Mouse (Mus musculus): ENCODE measurements around the gene Fnbp4. TPM values are rescaled to one million over a fixed set of nuclear protein-coding genes. Genes with fewer than 3 reads are reported as not detected.
A peak's percentile ranks its signal among the peaks of the same experiment; 100 is the strongest.

The Fnbp4 gene
- total RNA-seq (2018; cell fraction: chromatin; rRNA removed): 1,000 to 10,000 TPM in 3 of 26 experiments, 100 to 1,000 TPM in 23; 349 to 1,582 (median 842) TPM
- 10 to 100 TPM; 17.2 to 61.8 (median 24.0) TPM for total RNA-seq (2018; cell fraction: cytosol; rRNA removed)
- 1,000 to 10,000 TPM in 1 of 26 experiments, 100 to 1,000 TPM in 25; 300 to 1,177 (median 458) TPM for total RNA-seq (2018; cell fraction: nucleus; rRNA removed)
- polyA plus RNA-seq (2018): 27.7 to 69.8 TPM (median 35.6 TPM) in 3 replicates

DNA sequence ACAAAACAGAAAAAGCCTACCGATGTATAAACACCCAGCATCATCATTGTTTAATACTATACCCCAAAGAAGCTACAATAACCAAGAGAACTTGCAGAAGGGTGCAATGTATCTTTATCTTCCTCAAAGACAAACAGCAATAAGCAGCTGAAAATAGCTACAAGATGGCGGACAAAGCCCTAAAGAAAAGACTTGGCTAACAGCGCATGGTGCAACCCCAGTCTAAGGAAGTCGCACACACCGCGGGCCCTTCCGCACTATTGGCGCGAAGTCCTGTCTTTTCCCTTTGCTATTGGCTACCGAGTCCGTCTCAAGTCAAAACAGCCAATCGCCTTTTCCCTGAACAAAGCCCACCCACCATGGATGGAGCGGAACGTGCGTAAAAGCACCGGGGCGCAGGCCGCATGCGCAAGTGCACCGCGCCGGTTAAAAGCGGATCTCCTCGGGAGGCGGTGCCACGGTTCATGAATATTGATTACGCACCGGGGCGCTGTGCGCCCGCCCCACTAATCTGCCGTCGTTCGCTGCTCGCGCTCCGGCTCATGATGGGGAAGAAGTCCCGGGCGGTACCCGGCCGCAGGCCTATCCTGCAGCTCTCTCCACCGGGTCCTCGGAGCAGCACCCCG, at the start of gene Fnbp4:
Gene Fnbp4 (plus strand): TSS at position 318 of the 626 bp plus-strand sequence.
- H3K4me3 ChIP-seq (ENCODE audit: inconsistent target): peak within 1 kb of the TSS; percentile 80
- under 1% methylated on average over 44 of the region's 44 CpGs for WGBS (ENCODE audit: missing documents)

GRCm38 (mm10) chr2:90700943-90701342, 44.2 kb upstream of the Fnbp4 start:
- 94% methylated on average over 4 of the region's 4 CpGs for WGBS (ENCODE audit: missing documents)
- H3K36me3 ChIP-seq (ENCODE audit: inconsistent target): peaks cover 67% of the 10 kb centered on the region

More for the DNA sequence above, at the start of gene Fnbp4:
- Histone ChIP-seq H3K79me2 (ENCODE audit: inconsistent target) (peaks cover 44% of the 10 kb centered on the region), H3K36me3 (ENCODE audit: inconsistent target) (no peaks in the 10 kb centered on the region; the same call in 1 of the 2 replicates), H3K27ac (peak within 1 kb of the TSS; percentile 92)

DNA sequence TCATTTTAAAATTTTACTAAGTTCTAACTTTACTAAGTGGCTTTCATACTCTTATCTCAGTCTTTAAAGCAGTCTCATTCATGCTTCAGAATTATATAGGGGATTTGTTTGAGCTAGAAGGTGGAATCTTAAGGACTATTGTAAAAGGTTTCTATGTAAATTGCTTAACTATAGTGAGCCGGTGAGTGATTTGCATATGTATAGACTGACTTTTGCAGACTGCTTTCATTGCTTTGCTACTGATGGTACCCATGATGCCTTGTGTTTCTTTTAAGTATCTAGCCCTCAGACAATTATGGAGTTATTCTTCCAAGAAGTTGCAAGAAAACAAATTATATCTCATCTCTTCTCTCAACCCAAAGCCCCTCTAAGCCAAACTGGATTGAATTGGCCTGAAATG, 36.6 kb upstream of the Fnbp4 start:
- Histone ChIP-seq H3K27ac (no peak overlapping the region), H3K4me3 (ENCODE audit: inconsistent target) (no peak overlapping the region), H3K36me3 (ENCODE audit: inconsistent target) (peaks cover 80% of the 10 kb centered on the region), H3K79me2 (ENCODE audit: inconsistent target) (no peaks in the 10 kb centered on the region)
- 100% methylated on average over 1 of the region's 1 CpGs for WGBS (ENCODE audit: missing documents)

More at GRCm38 (mm10) chr2:90700943-90701342, 44.2 kb upstream of the Fnbp4 start:
- Histone ChIP-seq H3K4me3 (ENCODE audit: inconsistent target) (no peak overlapping the region), H3K27ac (no peak overlapping the region), H3K79me2 (ENCODE audit: inconsistent target) (no peaks in the 10 kb centered on the region)

GRCm38 (mm10) chr2:90715555-90716092, 29.5 kb upstream of the Fnbp4 start:
- WGBS (ENCODE audit: missing documents): 98% methylated on average over 7 of the region's 7 CpGs
- Histone ChIP-seq H3K27ac (no peak overlapping the region), H3K4me3 (ENCODE audit: inconsistent target) (no peak overlapping the region), H3K79me2 (ENCODE audit: inconsistent target) (no peaks in the 10 kb centered on the region), H3K36me3 (ENCODE audit: inconsistent target) (peaks cover 67% of the 10 kb centered on the region)

DNA sequence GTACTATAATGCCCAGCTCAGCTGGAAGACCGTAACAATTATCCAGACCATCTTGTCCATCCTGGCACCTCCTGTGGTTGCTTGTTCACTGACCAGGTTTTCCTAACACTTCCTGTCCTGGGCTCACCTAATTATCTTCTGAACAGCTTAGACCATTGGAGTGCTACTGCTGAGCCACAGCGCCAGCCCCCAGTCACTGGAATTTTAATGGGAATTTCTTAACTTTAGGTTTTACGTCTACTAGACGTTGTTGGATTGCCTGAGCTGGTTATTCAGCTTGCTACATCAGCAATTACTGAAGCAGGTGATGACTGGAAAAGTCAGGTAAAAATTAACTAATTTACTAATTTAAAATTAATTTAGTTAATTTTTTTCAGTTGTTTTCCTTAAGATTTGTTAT, 27.8 kb upstream of the Fnbp4 start:
- Histone ChIP-seq H3K27ac (no peak overlapping the region), H3K79me2 (ENCODE audit: inconsistent target) (no peaks in the 10 kb centered on the region), H3K4me3 (ENCODE audit: inconsistent target) (no peak overlapping the region), H3K36me3 (ENCODE audit: inconsistent target) (peaks cover 65% of the 10 kb centered on the region)
- WGBS (ENCODE audit: missing documents): 100% methylated on average over 4 of the region's 4 CpGs

- WGBS (ENCODE audit: missing documents): 98% methylated on average over 5 of the region's 5 CpGs
- Histone ChIP-seq H3K27ac (no peak overlapping the region), H3K4me3 (ENCODE audit: inconsistent target) (no peak overlapping the region), H3K79me2 (ENCODE audit: inconsistent target) (no peaks in the 10 kb centered on the region), H3K36me3 (ENCODE audit: inconsistent target) (peaks cover 63% of the 10 kb centered on the region)
These were observed 27.2 kb upstream of the Fnbp4 start for GRCm38 (mm10) chr2:90717948-90718347.

DNA sequence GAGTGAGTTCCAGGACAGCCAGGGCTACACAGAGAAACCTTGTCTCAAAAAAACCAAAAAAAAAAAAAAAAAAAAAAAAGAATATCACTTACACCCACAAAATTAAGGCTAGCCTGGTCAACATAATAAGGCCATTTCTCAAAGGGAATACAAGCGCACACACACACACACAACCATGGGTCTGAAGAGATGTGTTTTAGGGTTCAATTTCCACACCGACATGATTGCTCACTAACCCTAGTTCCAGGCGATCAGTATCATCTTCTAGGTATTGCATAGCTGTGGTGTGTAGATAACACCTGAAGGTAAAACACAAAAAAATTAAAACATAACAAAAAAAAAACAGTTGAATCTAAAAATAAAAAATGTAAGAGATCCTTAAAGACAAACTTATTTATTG, 18.4 kb upstream of the Fnbp4 start:
- Histone ChIP-seq H3K79me2 (ENCODE audit: inconsistent target) (no peaks in the 10 kb centered on the region), H3K27ac (no peak overlapping the region)
- WGBS (ENCODE audit: missing documents): 100% methylated on average over 1 of the region's 3 CpGs

GRCm38 (mm10) chr2:90735326-90735725, 9.8 kb upstream of the Fnbp4 start:
- Histone ChIP-seq H3K4me3 (ENCODE audit: inconsistent target) (no peak overlapping the region), H3K79me2 (ENCODE audit: inconsistent target) (no peaks in the 10 kb centered on the region), H3K27ac (no peak overlapping the region), H3K36me3 (ENCODE audit: inconsistent target) (peaks cover 49% of the 10 kb centered on the region)
- WGBS (ENCODE audit: missing documents): 95% methylated on average over 11 of the region's 11 CpGs

More for the DNA sequence above, 18.4 kb upstream of the Fnbp4 start:
- Histone ChIP-seq H3K4me3 (ENCODE audit: inconsistent target) (no peak overlapping the region), H3K36me3 (ENCODE audit: inconsistent target) (peaks cover 56% of the 10 kb centered on the region)

DNA sequence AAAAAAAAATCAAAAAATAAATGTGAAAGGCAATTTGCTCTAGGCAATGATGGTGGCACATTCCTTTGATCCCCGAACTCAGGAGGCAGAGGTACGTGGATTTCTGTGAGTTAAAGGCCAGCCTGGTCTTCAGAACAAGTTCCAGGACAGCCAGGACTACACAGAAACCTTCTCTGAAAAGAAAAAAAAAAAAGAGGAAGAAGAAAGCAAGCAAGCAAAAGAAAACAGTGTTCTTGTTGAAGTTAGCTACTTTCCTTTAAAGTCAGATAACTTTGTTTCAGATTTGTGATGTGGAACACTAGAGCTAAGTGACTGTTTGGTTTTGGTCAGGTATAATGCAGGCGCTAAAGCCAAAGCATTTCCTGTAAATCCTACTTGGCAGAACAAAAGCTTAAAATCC, 6.4 kb upstream of the Fnbp4 start:
- Histone ChIP-seq H3K4me3 (ENCODE audit: inconsistent target) (no peak overlapping the region), H3K36me3 (ENCODE audit: inconsistent target) (peaks cover 21% of the 10 kb centered on the region; the same call in 1 of the 2 replicates), H3K27ac (no peak overlapping the region), H3K79me2 (ENCODE audit: inconsistent target) (no peaks in the 10 kb centered on the region)
- WGBS (ENCODE audit: missing documents): 72% methylated on average over 3 of the region's 3 CpGs

GRCm38 (mm10) chr2:90739327-90739726, 5.8 kb upstream of the Fnbp4 start:
- Histone ChIP-seq H3K36me3 (ENCODE audit: inconsistent target) (peaks cover 18% of the 10 kb centered on the region; the same call in 1 of the 2 replicates), H3K4me3 (ENCODE audit: inconsistent target) (no peak overlapping the region), H3K79me2 (ENCODE audit: inconsistent target) (no peaks in the 10 kb centered on the region), H3K27ac (no peak overlapping the region)
- WGBS (ENCODE audit: missing documents): 95% methylated on average over 3 of the region's 3 CpGs

DNA sequence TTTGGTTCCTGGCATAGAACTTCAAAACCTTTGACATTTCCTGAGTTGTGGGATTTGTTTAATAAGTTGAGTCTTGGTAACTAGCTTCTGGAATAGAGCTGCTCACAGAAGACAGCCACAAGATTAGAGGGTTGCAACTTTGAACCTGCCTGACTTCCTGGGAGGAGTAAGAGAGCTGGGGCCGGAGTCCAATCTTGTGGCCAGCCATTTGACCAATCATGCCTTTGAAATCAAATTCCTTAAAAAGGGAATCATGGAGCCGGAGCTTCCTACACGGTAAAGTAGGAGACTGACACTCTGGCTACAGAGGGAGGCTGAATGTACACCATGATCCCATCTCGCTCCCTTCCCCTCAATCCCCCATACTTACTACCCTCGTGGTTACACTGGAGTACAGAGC, 5.2 kb upstream of the Fnbp4 start:
- no peak overlapping the region for H3K4me3 ChIP-seq (ENCODE audit: inconsistent target)
- WGBS (ENCODE audit: missing documents): 92% methylated on average over 5 of the region's 5 CpGs
- H3K36me3 ChIP-seq (ENCODE audit: inconsistent target): peaks cover 12% of the 10 kb centered on the region; the same call in 1 of the 2 replicates
- H3K27ac ChIP-seq: no peak overlapping the region
- H3K79me2 ChIP-seq (ENCODE audit: inconsistent target): no peaks in the 10 kb centered on the region

DNA sequence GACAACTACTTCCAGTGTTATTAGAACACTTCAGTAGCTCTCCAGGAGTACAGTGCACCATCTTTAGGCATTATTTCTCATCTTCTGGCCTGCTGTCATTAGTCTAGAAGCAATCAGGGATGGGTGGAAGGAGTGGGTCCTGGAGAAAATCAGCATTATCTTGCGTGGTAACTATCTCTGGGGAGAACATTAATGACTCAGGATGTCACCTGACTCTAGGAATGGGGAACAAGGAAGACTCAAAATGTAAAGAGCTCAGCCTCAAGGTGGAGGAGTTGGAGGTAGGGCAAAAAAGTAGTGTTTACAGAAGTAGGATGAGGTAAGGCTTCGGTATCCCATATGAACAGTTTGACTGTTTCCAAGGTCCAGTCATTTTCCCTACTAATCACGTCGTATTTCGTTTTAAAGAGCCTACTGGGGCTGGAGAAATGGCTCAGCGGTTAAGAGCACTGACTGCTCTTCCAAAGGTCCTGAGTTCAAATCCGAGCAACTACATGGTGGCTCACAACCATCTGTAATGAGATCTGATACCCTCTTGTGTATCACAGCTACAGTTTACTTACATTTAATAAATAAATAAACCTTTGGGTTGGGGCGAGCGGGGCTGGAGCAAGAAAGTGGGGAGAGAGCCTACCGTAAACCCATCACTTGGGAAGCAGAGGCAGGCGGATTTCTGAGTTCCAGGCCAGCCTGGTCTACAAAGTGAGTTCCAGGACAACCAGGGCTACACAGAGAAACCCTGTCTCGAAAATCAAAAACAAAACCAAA, 701 bp upstream of the Fnbp4 start:
- Histone ChIP-seq H3K27ac (peak overlapping the region; percentile 92), H3K79me2 (ENCODE audit: inconsistent target) (peaks cover 37% of the 10 kb centered on the region), H3K4me3 (ENCODE audit: inconsistent target) (peak overlapping the region; percentile 80), H3K36me3 (ENCODE audit: inconsistent target) (no peaks in the 10 kb centered on the region; the same call in 1 of the 2 replicates)
- WGBS (ENCODE audit: missing documents): 64% methylated on average over 12 of the region's 12 CpGs

DNA sequence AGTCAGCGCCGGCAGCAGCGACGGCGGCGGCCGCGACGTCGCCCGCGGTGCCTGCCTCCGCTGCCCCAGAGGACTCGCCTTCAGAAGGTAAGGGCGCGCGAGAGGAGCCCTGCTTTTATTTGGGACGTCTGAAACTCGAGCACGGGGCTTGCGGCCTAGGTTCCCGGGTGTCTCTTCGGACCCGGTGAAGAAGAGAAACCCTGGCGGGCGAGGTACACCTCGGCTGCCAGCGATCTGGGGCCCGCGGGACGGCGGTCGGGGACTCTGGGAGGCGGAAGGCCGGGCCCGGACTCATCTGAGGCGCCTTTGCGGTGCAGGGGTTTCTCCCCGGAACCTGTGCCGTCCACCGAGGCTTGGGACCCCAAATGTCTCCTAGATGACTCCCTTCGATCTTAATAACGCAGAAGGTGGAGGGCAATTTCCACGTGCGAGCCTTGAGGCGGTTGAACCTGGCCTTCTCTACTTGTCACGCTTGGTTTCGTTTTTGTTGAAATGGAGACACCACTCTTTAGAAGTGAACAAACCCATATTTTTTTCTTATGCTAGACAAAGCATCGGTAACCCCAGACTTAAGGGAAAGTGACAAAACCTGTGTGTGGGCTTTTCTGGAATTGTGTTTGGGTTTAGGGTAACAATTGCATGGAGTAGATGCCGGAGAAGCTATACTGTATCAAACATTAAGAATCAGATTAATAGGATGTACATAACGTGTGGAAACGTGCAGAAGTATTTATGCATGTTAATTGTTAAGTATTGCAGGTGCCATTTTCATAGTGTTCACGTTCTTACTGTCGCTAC, 769 bp downstream of the Fnbp4 start:
- Histone ChIP-seq H3K36me3 (ENCODE audit: inconsistent target) (peaks cover 2% of the 10 kb centered on the region; the same call in 1 of the 2 replicates), H3K4me3 (ENCODE audit: inconsistent target) (peak overlapping the region; percentile 80), H3K79me2 (ENCODE audit: inconsistent target) (peaks cover 52% of the 10 kb centered on the region), H3K27ac (peak overlapping the region; percentile 51)
- WGBS (ENCODE audit: missing documents): under 1% methylated on average over 54 of the region's 54 CpGs

DNA sequence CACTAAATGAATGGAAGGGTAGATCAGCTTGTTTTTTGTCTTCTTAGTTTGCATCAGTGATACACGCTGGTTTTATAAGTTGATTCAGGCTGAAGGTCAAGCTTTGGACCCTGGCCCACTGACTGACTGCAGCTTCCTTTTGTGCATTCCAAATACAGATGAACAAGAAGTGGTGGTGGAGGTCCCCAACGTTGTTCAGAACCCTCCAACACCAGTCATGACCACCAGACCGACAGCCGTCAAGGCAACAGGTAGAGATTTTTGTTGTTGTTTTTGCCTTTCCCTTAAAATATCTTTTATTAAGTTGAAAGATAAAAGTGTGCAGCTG, 1.3 kb downstream of the Fnbp4 start:
- Histone ChIP-seq H3K36me3 (ENCODE audit: inconsistent target) (peaks cover 8% of the 10 kb centered on the region), H3K4me3 (ENCODE audit: inconsistent target) (peak overlapping the region; percentile 80), H3K79me2 (ENCODE audit: inconsistent target) (peaks cover 58% of the 10 kb centered on the region), H3K27ac (peak overlapping the region; percentile 51)
- WGBS (ENCODE audit: missing documents): 0% methylated on average over 4 of the region's 4 CpGs

Measured in macrophage (primary cell).